Mouse (Mus musculus) lung, adult 2 months (tissue): ENCODE data around the gene Spata2.

Experiments
- CTCF ChIP-seq: fragments of 200-500 bp; IDR thresholded peaks from 2 replicates; pipeline ENCODE4 v1.5.1; 2011; ENCODE audit warnings: mild to moderate bottlenecking, low read length, control low read depth; ENCODE audit not compliant: insufficient read depth
- POLR2A ChIP-seq: fragments of 200-500 bp; IDR thresholded peaks from 2 replicates; pipeline ENCODE4 v1.6.1; 2011; ENCODE audit warnings: low read depth, mild to moderate bottlenecking, control low read depth, low read length, borderline replicate concordance; ENCODE audit errors: extremely low read depth

- TF ChIP-seq CTCF (no peak), POLR2A (no peak)
Measured at GRCm38 (mm10) chr2:167507719-167508385, 15.2 kb upstream of the Spata2 start.
